Mouse (Mus musculus): ENCODE measurements around the gene Usp2.

- TF ChIP-seq CTCF (IDR thresholded peaks at IDR 0.05; ENCODE audit: low read depth, low read length): no peak
- TF ChIP-seq POLR2A (IDR thresholded peaks at IDR 0.05; ENCODE audit: borderline replicate concordance, low read depth, low read length): no peak
These were observed 27.9 kb downstream of the Usp2 start for GRCm38 (mm10) chr9:44094737-44095136.
